Mouse (Mus musculus): ENCODE data around the gene Slc25a13. TPM values are rescaled to one million over a fixed set of nuclear protein-coding genes. Genes with fewer than 3 reads are reported as not detected.

The Slc25a13 gene
- polyA plus RNA-seq, 1 experiment from 2014 or later: 17.8 TPM

DNA sequence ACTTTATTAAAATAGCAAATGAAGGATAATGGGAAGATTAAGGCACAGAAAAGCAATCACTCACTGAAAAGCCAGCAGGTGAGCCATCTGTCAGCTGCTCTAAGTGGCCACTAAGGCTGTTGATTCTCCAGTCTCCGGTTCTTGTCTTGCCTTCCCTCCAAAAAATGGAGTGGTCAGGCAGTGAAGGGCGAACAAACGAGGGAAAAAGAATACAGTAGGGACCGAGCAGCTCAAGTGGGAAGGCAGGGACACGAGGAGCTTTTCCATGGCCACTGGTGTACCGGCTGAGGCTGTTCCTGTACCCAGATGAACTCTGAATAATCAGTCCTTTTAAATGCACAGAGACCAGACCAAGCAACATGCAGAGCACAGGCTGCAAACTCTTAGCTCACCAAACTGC, 54.8 kb downstream of the Slc25a13 start:
- WGBS: 69% methylated on average over 6 of the region's 6 CpGs
- no peak for ATAC-seq (ENCODE audit: insufficient number of reproducible peaks, low FRiP score, low TSS enrichment, low read depth)
- peaks cover 9% of the 10 kb centered on the region for H3K4me1 ChIP-seq
- H3K27me3 ChIP-seq: peaks cover 4% of the 10 kb centered on the region; the same call in 1 of the 2 replicates
- H3K36me3 ChIP-seq: no peaks in the 10 kb centered on the region
- no peaks in the 10 kb centered on the region for H3K9me3 ChIP-seq (replicated peaks)
- H3K4me2 ChIP-seq (replicated peaks): no peak overlapping the region
- H3K4me3 ChIP-seq (replicated peaks): no peak overlapping the region
- H3K27ac ChIP-seq (replicated peaks): no peak overlapping the region
- H3K9ac ChIP-seq: no peak overlapping the region

DNA sequence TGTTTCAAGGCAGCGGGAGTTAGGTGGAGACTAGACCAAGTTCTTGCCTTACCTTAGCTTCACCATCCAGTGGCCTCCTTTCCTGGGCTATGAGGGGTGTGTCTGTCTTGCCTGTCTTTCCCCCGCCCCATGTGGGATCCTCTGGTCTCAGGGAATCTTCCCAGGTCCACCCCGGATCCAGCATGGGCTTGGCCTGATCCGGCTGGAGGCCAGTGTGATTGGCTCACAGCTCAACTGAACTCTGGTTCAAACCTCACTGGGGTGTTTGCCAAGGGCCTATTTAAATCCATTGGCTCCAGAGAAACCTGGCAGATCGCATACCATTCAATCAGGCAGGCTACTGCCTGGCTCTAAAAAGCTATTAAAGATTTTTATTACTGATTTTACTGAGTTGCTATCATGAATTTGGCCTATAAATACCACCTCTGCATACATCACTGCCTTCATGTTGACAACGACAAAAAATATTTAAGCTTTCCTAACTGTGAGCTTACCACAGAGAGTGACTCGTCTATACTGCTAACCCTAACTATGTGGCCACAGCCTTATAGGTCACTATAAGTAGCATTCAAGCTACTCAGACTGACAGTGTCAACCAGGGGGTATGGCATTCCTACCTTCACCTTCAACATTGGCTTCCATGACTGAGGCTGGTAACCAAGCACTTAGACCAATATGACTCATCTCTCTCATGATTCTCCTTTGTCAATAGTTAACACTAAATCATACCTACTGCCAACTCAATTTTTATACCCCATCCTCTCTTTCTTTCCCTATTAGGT, 56.1 kb downstream of the Slc25a13 start:
- Histone ChIP-seq H3K9me3 (replicated peaks) (no peaks in the 10 kb centered on the region), H3K27ac (replicated peaks) (no peak overlapping the region), H3K4me2 (replicated peaks) (no peak overlapping the region), H3K4me1 (peaks cover 9% of the 10 kb centered on the region), H3K9ac (no peak overlapping the region), H3K4me3 (replicated peaks) (no peak overlapping the region), H3K36me3 (no peaks in the 10 kb centered on the region), H3K27me3 (peaks cover 4% of the 10 kb centered on the region; the same call in 1 of the 2 replicates)
- ATAC-seq (ENCODE audit: insufficient number of reproducible peaks, low FRiP score, low TSS enrichment, low read depth): no peak
- 84% methylated on average over 7 of the region's 7 CpGs for WGBS

DNA sequence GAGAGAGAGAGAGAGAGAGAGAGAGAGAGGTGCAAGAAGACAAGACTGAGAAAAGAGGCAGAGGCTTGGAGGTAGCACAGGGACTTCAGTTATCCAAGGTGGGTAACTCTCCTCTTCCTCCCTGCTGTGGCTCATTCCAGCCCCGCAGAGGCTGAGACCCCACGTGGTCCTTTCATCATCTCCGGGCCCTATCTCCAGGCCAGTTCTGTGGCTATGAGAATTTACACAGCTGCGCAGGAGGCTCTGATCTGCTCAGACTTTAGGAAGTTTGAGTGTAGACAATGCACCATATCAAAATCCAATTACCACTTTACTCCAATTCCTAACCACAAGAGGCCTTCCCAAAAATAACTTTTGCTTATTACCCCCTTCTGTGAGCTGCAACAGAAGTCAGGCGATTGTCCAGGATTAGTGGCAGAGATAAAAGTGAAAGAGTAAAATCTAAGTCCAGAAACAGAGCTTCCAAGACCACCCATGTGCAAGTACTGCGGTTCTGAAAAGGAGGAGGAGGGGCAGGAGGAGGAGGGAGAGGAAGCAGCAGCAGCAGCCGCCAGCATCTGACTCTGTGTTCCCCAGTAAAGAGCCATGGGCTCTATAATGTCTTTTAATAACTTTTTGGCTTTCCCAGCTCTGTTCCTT, 57.6 kb downstream of the Slc25a13 start:
- Histone ChIP-seq H3K4me2 (replicated peaks) (no peak overlapping the region), H3K9me3 (replicated peaks) (no peaks in the 10 kb centered on the region), H3K27me3 (peaks cover 4% of the 10 kb centered on the region; the same call in 1 of the 2 replicates), H3K9ac (no peak overlapping the region), H3K4me1 (peaks cover 9% of the 10 kb centered on the region), H3K27ac (replicated peaks) (no peak overlapping the region), H3K36me3 (no peaks in the 10 kb centered on the region), H3K4me3 (replicated peaks) (no peak overlapping the region)
- 17% methylated on average over 7 of the region's 7 CpGs for WGBS
- ATAC-seq (ENCODE audit: insufficient number of reproducible peaks, low FRiP score, low TSS enrichment, low read depth): no peak

- H3K4me3 ChIP-seq (replicated peaks): no peak overlapping the region
- no peaks in the 10 kb centered on the region for H3K4me1 ChIP-seq
- no peak for ATAC-seq (ENCODE audit: insufficient number of reproducible peaks, low FRiP score, low TSS enrichment, low read depth)
- WGBS: 50% methylated on average over 10 of the region's 10 CpGs
- H3K9me3 ChIP-seq (replicated peaks): no peaks in the 10 kb centered on the region
- H3K27ac ChIP-seq (replicated peaks): no peak overlapping the region
- no peaks in the 10 kb centered on the region for H3K36me3 ChIP-seq
- no peak overlapping the region for H3K4me2 ChIP-seq (replicated peaks)
- no peak overlapping the region for H3K9ac ChIP-seq
- no peaks in the 10 kb centered on the region for H3K27me3 ChIP-seq
Measured at GRCm38 (mm10) chr6:6153426-6153825, 63.5 kb downstream of the Slc25a13 start.

DNA sequence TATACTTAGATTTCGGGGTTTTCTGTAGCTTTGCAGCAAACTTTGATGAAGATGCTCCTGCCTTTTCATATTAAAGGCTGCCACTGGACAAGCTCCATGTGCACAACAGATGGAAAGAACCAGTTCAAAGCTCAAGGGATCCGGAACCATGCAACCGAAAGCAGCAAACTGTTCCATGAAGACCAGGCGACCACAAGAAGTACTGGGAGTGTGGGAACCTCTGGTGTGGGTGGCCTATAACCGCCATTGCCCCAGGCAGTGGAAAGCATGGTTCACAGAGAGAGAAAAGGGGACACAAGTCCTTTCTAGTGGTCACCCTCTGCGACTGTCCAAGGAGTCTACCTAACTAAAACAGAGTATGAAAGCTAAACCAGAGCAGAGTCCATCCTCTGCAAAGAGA, 66.2 kb downstream of the Slc25a13 start:
- H3K9me3 ChIP-seq (replicated peaks): no peaks in the 10 kb centered on the region
- no peak overlapping the region for H3K9ac ChIP-seq
- H3K4me3 ChIP-seq (replicated peaks): no peak overlapping the region
- ATAC-seq (ENCODE audit: insufficient number of reproducible peaks, low FRiP score, low TSS enrichment, low read depth): no peak
- H3K36me3 ChIP-seq: no peaks in the 10 kb centered on the region
- 75% methylated on average over 6 of the region's 6 CpGs for WGBS
- H3K4me2 ChIP-seq (replicated peaks): no peak overlapping the region
- no peaks in the 10 kb centered on the region for H3K4me1 ChIP-seq
- H3K27me3 ChIP-seq: no peaks in the 10 kb centered on the region
- no peak overlapping the region for H3K27ac ChIP-seq (replicated peaks)

DNA sequence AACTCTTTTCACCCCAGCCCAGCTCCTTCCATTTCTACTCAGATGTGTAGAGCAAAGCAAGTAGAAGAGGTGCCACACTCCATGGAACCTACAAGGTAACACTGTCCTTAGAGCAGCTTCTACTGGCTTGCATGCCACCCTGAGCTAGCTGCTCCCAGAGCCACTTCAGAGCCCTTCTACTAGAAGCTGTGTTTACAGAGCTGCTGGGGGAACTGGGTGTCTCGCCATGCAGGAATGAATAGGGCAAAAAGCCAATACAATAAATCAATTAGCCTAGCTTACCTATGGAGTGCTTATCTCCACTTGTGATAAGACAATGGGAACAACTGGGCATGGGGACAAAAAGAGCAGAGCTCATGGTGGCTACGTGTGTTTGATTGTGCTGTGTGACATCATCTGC, 67.2 kb downstream of the Slc25a13 start:
- Histone ChIP-seq H3K9ac (no peak overlapping the region), H3K9me3 (replicated peaks) (no peaks in the 10 kb centered on the region), H3K4me2 (replicated peaks) (no peak overlapping the region), H3K4me1 (no peaks in the 10 kb centered on the region), H3K27ac (replicated peaks) (no peak overlapping the region), H3K36me3 (no peaks in the 10 kb centered on the region), H3K27me3 (no peaks in the 10 kb centered on the region), H3K4me3 (replicated peaks) (no peak overlapping the region)
- no peak for ATAC-seq (ENCODE audit: insufficient number of reproducible peaks, low FRiP score, low TSS enrichment, low read depth)
- WGBS: 75% methylated on average over 2 of the region's 2 CpGs

DNA sequence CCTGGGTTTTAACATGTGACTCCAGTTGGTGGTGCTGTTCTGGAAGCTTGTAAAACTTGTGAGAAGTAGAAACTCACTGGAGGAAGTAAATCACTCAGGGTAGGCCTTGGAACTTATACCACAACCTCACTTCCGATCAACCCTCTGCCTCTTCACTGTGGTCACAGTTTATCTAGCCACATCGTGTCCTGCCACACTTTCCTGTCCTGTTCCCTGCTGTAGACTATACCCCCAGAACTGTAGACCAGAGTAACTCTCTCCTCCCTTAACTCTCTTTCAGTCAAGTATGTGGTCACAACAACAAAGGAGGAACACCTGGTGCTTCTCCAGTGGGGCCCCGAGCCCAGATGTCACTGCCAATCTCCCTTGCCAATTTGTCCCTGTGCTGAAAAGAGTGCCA, 67.6 kb downstream of the Slc25a13 start:
- Histone ChIP-seq H3K36me3 (no peaks in the 10 kb centered on the region), H3K4me2 (replicated peaks) (no peak overlapping the region), H3K4me3 (replicated peaks) (no peak overlapping the region), H3K27me3 (no peaks in the 10 kb centered on the region), H3K4me1 (no peaks in the 10 kb centered on the region), H3K9me3 (replicated peaks) (no peaks in the 10 kb centered on the region), H3K27ac (replicated peaks) (no peak overlapping the region), H3K9ac (no peak overlapping the region)
- 87% methylated on average over 3 of the region's 3 CpGs for WGBS
- ATAC-seq (ENCODE audit: insufficient number of reproducible peaks, low FRiP score, low TSS enrichment, low read depth): no peak

DNA sequence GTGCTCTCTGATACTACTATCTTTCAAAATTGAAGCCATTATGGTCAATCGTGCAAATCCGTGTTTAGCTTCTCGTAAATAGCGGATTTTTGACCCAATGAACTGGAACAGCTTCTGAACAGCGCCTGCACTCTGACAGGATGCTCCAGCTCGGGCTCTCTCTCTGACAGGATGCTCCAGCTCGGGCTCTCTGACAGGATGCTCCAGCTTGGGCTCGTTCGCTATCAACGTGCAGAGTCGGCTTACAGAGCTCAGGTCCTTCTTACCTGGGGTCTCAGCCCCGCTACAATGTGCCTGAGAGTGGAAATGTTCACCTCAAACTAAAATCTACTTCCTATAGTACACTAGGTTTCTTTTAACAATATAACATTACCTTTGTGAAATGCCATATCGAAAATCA, 71.6 kb downstream of the Slc25a13 start:
- H3K36me3 ChIP-seq: no peaks in the 10 kb centered on the region
- no peaks in the 10 kb centered on the region for H3K4me1 ChIP-seq
- H3K9me3 ChIP-seq (replicated peaks): no peaks in the 10 kb centered on the region
- 80% methylated on average over 13 of the region's 13 CpGs for WGBS
- no peak overlapping the region for H3K27ac ChIP-seq (replicated peaks)
- ATAC-seq (ENCODE audit: insufficient number of reproducible peaks, low FRiP score, low TSS enrichment, low read depth): no peak
- H3K4me3 ChIP-seq (replicated peaks): no peak overlapping the region
- no peak overlapping the region for H3K4me2 ChIP-seq (replicated peaks)
- no peaks in the 10 kb centered on the region for H3K27me3 ChIP-seq
- no peak overlapping the region for H3K9ac ChIP-seq

GRCm38 (mm10) chr6:6143525-6143924, 73.4 kb downstream of the Slc25a13 start:
- ATAC-seq (ENCODE audit: insufficient number of reproducible peaks, low FRiP score, low TSS enrichment, low read depth): no peak
- no peaks in the 10 kb centered on the region for H3K36me3 ChIP-seq
- no peak overlapping the region for H3K9ac ChIP-seq
- no peaks in the 10 kb centered on the region for H3K9me3 ChIP-seq (replicated peaks)
- no peaks in the 10 kb centered on the region for H3K27me3 ChIP-seq
- no peak overlapping the region for H3K4me2 ChIP-seq (replicated peaks)
- no peaks in the 10 kb centered on the region for H3K4me1 ChIP-seq
- no peak overlapping the region for H3K4me3 ChIP-seq (replicated peaks)
- H3K27ac ChIP-seq (replicated peaks): no peak overlapping the region
- 48% methylated on average over 7 of the region's 7 CpGs for WGBS

DNA sequence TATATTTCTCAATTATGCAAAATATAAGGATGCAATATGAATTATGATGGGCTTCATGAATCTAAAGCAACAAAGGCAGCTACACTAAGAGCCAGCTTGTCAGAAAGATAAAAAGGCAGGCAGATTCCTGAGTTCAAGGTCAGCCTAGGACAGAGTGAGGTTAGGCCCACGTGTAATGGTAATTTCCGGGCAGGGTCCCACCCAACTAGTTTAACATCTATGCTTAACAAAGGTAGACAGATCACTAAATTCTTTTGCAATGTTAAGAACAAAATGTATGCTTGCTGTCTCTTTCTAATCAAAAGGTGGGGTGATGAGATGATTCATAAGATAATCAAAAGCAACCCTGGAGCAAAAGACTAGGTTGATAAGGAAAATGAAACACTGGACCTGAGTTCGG, 76.6 kb downstream of the Slc25a13 start:
- Histone ChIP-seq H3K9me3 (replicated peaks) (no peaks in the 10 kb centered on the region), H3K27ac (replicated peaks) (no peak overlapping the region), H3K4me2 (replicated peaks) (no peak overlapping the region), H3K27me3 (no peaks in the 10 kb centered on the region), H3K9ac (no peak overlapping the region), H3K4me3 (replicated peaks) (no peak overlapping the region), H3K36me3 (no peaks in the 10 kb centered on the region), H3K4me1 (no peaks in the 10 kb centered on the region)
- 77% methylated on average over 3 of the region's 3 CpGs for WGBS
- ATAC-seq (ENCODE audit: insufficient number of reproducible peaks, low FRiP score, low TSS enrichment, low read depth): no peak

- 90% methylated on average over 5 of the region's 5 CpGs for WGBS
- no peak; the same call in 1 of the 2 replicates for ATAC-seq (ENCODE audit: insufficient number of reproducible peaks, low FRiP score, low TSS enrichment, low read depth)
Measured at GRCm38 (mm10) chr6:6139061-6139460, 77.9 kb downstream of the Slc25a13 start.

DNA sequence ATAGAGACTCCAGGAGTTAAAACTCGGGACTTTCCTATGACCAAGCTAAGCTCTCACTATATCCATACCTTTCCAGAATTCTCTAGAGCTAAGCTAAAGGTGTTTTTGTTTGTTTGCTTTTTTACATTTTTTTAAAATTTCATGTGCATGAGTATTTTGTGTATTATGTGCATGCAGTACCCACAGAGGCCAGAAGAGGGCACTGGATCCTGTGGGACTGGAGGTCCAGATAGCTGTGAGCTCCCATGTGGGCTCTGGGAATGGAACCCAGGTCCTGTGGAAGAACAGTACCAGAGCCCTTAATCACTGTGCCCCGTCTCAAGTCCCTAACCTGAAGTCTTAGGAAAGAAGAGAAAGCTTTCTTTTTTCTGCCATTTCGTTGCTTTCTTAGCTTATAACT, 80.2 kb downstream of the Slc25a13 start:
- Histone ChIP-seq H3K4me2 (replicated peaks) (no peak overlapping the region), H3K36me3 (no peaks in the 10 kb centered on the region), H3K4me1 (no peaks in the 10 kb centered on the region), H3K4me3 (replicated peaks) (no peak overlapping the region), H3K9me3 (replicated peaks) (no peaks in the 10 kb centered on the region), H3K27ac (replicated peaks) (no peak overlapping the region), H3K9ac (no peak overlapping the region), H3K27me3 (no peaks in the 10 kb centered on the region)
- 87% methylated on average over 3 of the region's 3 CpGs for WGBS
- ATAC-seq (ENCODE audit: insufficient number of reproducible peaks, low FRiP score, low TSS enrichment, low read depth): no peak

More at GRCm38 (mm10) chr6:6139061-6139460, 77.9 kb downstream of the Slc25a13 start:
- no peaks in the 10 kb centered on the region for H3K9me3 ChIP-seq (replicated peaks)
- H3K4me2 ChIP-seq (replicated peaks): no peak overlapping the region
- H3K36me3 ChIP-seq: no peaks in the 10 kb centered on the region
- no peaks in the 10 kb centered on the region for H3K4me1 ChIP-seq
- H3K27ac ChIP-seq (replicated peaks): no peak overlapping the region
- H3K9ac ChIP-seq: no peak overlapping the region
- no peak overlapping the region for H3K4me3 ChIP-seq (replicated peaks)
- no peaks in the 10 kb centered on the region for H3K27me3 ChIP-seq
